Mouse (Mus musculus): ENCODE measurements at regions not wholly inside any gene's neighbourhood (a gene's known extent, or its start where the extent isn't known, plus 50 kb on each side); places are given as distances from the start of the nearest gene placed in this dataset.

DNA sequence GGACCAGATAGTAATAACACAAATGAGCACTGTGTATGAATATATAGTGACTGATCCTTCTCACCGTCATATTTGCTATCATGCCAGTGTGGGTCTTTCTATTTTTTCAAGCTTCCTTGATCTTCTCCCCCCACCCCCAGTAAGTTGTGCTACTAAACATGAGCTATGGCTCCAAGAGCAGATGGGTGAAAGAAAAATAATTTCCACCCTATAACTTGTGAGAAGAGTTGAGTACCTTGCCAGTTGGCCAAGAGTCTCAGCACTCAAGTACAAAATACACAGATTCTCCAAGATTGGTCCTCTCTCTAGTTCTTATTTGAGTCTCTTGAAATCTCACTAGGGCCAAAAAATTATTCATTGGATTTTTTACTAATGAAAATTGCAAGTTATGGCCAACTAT is 777.3 kb downstream of the Cypt12 start:
- H3K27ac ChIP-seq (replicated peaks in 1 of 2; ENCODE audit: control insufficient read depth in 1 of 2, insufficient read depth in 1 of 2, low read depth in 2 of 2, low read length in 2 of 2), result no peak overlapping the region
- no peak overlapping the region for H3K4me2 ChIP-seq (ENCODE audit: low read length)
- whole genome bisulfite sequencing, result 87% methylated on average over 1 of the region's 1 CpGs
- H3K27me3 ChIP-seq (ENCODE audit: control insufficient read depth, insufficient read depth, low read length), result no peaks in the 10 kb centered on the region
- H3K4me3 ChIP-seq (ENCODE audit: control insufficient read depth in 1 of 2, insufficient read depth in 1 of 2, low read depth in 1 of 2, low read length in 2 of 2), result no peak overlapping the region
- H3K36me3 ChIP-seq (ENCODE audit: control insufficient read depth, insufficient read depth, low read length), result no peaks in the 10 kb centered on the region
- no peaks in the 10 kb centered on the region for H3K4me1 ChIP-seq (ENCODE audit: control insufficient read depth in 2 of 2, insufficient read depth in 2 of 2, low read length in 2 of 2)
- H3K9me3 ChIP-seq (ENCODE audit: control insufficient read depth, low read length), result no peaks in the 10 kb centered on the region
- H3K9ac ChIP-seq (ENCODE audit: low read length), result no peak overlapping the region
- no peak for ATAC-seq (ENCODE audit: insufficient number of reproducible peaks, insufficient read depth, low FRiP score, low read depth)

- H3K9ac ChIP-seq (ENCODE audit: low read length), result no peak overlapping the region
- no peaks in the 10 kb centered on the region for H3K36me3 ChIP-seq (ENCODE audit: control insufficient read depth, insufficient read depth, low read length)
- no peak for ATAC-seq (ENCODE audit: insufficient number of reproducible peaks, insufficient read depth, low FRiP score, low read depth)
- no peak overlapping the region for H3K4me2 ChIP-seq (ENCODE audit: low read length)
- H3K27me3 ChIP-seq (ENCODE audit: control insufficient read depth, insufficient read depth, low read length), result no peaks in the 10 kb centered on the region
- H3K9me3 ChIP-seq (ENCODE audit: control insufficient read depth, low read length), result no peaks in the 10 kb centered on the region
- no peaks in the 10 kb centered on the region for H3K4me1 ChIP-seq (ENCODE audit: control insufficient read depth in 2 of 2, insufficient read depth in 2 of 2, low read length in 2 of 2)
- no peak overlapping the region for H3K4me3 ChIP-seq (ENCODE audit: control insufficient read depth in 1 of 2, insufficient read depth in 1 of 2, low read depth in 1 of 2, low read length in 2 of 2)
- WGBS, result 23% methylated on average over 1 of the region's 1 CpGs
- H3K27ac ChIP-seq (replicated peaks in 1 of 2; ENCODE audit: control insufficient read depth in 1 of 2, insufficient read depth in 1 of 2, low read depth in 2 of 2, low read length in 2 of 2), result no peak overlapping the region
These were observed 783.0 kb downstream of the Cypt12 start for GRCm38 (mm10) chr3:18731251-18731650.

DNA sequence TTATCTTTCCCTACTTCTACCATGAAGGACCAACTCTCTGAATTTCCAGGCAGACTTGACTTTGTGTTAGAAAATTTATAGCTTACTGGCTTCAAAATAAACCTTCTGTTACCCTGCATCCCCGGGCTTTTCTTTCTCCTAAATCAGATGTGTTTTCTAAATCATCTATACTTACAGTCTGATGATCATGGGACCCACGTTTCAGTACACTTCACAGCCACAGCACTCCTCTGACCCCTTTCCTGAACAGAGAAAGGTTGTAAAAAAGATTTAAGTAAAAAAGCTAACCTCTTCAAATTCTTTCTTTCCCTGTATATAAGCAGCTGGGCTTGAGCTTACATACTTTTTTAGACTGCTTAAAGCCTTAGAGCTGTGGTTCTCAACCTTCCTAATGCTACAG is 783.5 kb downstream of the Cypt12 start:
- no peaks in the 10 kb centered on the region for H3K36me3 ChIP-seq (ENCODE audit: control insufficient read depth, insufficient read depth, low read length)
- no peak overlapping the region for H3K9ac ChIP-seq (ENCODE audit: low read length)
- no peaks in the 10 kb centered on the region for H3K9me3 ChIP-seq (ENCODE audit: control insufficient read depth, low read length)
- ATAC-seq (ENCODE audit: insufficient number of reproducible peaks, insufficient read depth, low FRiP score, low read depth), result no peak
- H3K4me1 ChIP-seq (ENCODE audit: control insufficient read depth in 2 of 2, insufficient read depth in 2 of 2, low read length in 2 of 2), result no peaks in the 10 kb centered on the region
- no peak overlapping the region for H3K4me2 ChIP-seq (ENCODE audit: low read length)
- H3K27me3 ChIP-seq (ENCODE audit: control insufficient read depth, insufficient read depth, low read length), result no peaks in the 10 kb centered on the region
- WGBS, result 51% methylated on average over 2 of the region's 2 CpGs
- H3K4me3 ChIP-seq (ENCODE audit: control insufficient read depth in 1 of 2, insufficient read depth in 1 of 2, low read depth in 1 of 2, low read length in 2 of 2), result no peak overlapping the region
- H3K27ac ChIP-seq (replicated peaks in 1 of 2; ENCODE audit: control insufficient read depth in 1 of 2, insufficient read depth in 1 of 2, low read depth in 2 of 2, low read length in 2 of 2), result no peak overlapping the region

DNA sequence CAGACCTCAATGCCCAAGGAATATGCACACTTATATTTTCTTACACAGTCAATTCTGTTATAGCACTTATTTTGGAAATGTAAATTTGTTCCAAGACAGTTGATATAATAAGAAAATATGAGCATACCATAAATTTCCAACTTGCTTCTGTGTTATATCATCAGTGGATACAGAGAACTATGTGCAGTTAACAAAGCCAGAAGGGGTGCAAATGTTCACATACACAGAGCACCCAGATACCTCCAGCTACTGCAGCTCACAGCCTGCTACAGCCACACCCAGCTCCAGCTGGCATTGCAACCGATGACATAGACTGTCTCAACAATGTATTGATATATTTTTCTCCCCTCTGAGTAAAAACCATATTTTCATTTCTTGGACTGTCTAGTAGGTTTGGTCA is 785.3 kb downstream of the Cypt12 start:
- no peaks in the 10 kb centered on the region for H3K9me3 ChIP-seq (ENCODE audit: control insufficient read depth, low read length)
- WGBS, result 85% methylated on average over 1 of the region's 1 CpGs
- H3K4me3 ChIP-seq (ENCODE audit: control insufficient read depth in 1 of 2, insufficient read depth in 1 of 2, low read depth in 1 of 2, low read length in 2 of 2), result no peak overlapping the region
- H3K4me1 ChIP-seq (ENCODE audit: control insufficient read depth in 2 of 2, insufficient read depth in 2 of 2, low read length in 2 of 2), result no peaks in the 10 kb centered on the region
- no peaks in the 10 kb centered on the region for H3K27me3 ChIP-seq (ENCODE audit: control insufficient read depth, insufficient read depth, low read length)
- no peak overlapping the region for H3K27ac ChIP-seq (replicated peaks in 1 of 2; ENCODE audit: control insufficient read depth in 1 of 2, insufficient read depth in 1 of 2, low read depth in 2 of 2, low read length in 2 of 2)
- ATAC-seq (ENCODE audit: insufficient number of reproducible peaks, insufficient read depth, low FRiP score, low read depth), result no peak
- H3K9ac ChIP-seq (ENCODE audit: low read length), result no peak overlapping the region
- H3K4me2 ChIP-seq (ENCODE audit: low read length), result no peak overlapping the region
- no peaks in the 10 kb centered on the region for H3K36me3 ChIP-seq (ENCODE audit: control insufficient read depth, insufficient read depth, low read length)

GRCm38 (mm10) chr3:18738946-18739345 is 790.7 kb downstream of the Cypt12 start:
- H3K27me3 ChIP-seq (ENCODE audit: control insufficient read depth, insufficient read depth, low read length), result no peaks in the 10 kb centered on the region
- H3K4me3 ChIP-seq (ENCODE audit: control insufficient read depth in 1 of 2, insufficient read depth in 1 of 2, low read depth in 1 of 2, low read length in 2 of 2), result no peak overlapping the region
- ATAC-seq (ENCODE audit: insufficient number of reproducible peaks, insufficient read depth, low FRiP score, low read depth), result no peak
- no peak overlapping the region for H3K4me2 ChIP-seq (ENCODE audit: low read length)
- no peaks in the 10 kb centered on the region for H3K36me3 ChIP-seq (ENCODE audit: control insufficient read depth, insufficient read depth, low read length)
- H3K27ac ChIP-seq (replicated peaks in 1 of 2; ENCODE audit: control insufficient read depth in 1 of 2, insufficient read depth in 1 of 2, low read depth in 2 of 2, low read length in 2 of 2), result no peak overlapping the region
- H3K4me1 ChIP-seq (ENCODE audit: control insufficient read depth in 2 of 2, insufficient read depth in 2 of 2, low read length in 2 of 2), result no peaks in the 10 kb centered on the region
- H3K9me3 ChIP-seq (ENCODE audit: control insufficient read depth, low read length), result no peaks in the 10 kb centered on the region
- no peak overlapping the region for H3K9ac ChIP-seq (ENCODE audit: low read length)

GRCm38 (mm10) chr3:18740344-18740743 is 792.1 kb downstream of the Cypt12 start:
- Histone ChIP-seq H3K27me3 (ENCODE audit: control insufficient read depth, insufficient read depth, low read length) (no peaks in the 10 kb centered on the region), H3K9me3 (ENCODE audit: control insufficient read depth, low read length) (no peaks in the 10 kb centered on the region), H3K9ac (ENCODE audit: low read length) (no peak overlapping the region), H3K4me3 (ENCODE audit: control insufficient read depth in 1 of 2, insufficient read depth in 1 of 2, low read depth in 1 of 2, low read length in 2 of 2) (no peak overlapping the region), H3K4me2 (ENCODE audit: low read length) (no peak overlapping the region), H3K27ac (replicated peaks in 1 of 2; ENCODE audit: control insufficient read depth in 1 of 2, insufficient read depth in 1 of 2, low read depth in 2 of 2, low read length in 2 of 2) (no peak overlapping the region), H3K4me1 (ENCODE audit: control insufficient read depth in 2 of 2, insufficient read depth in 2 of 2, low read length in 2 of 2) (no peaks in the 10 kb centered on the region), H3K36me3 (ENCODE audit: control insufficient read depth, insufficient read depth, low read length) (no peaks in the 10 kb centered on the region)
- 75% methylated on average over 4 of the region's 4 CpGs for WGBS
- ATAC-seq (ENCODE audit: insufficient number of reproducible peaks, insufficient read depth, low FRiP score, low read depth), result no peak

- Histone ChIP-seq H3K4me3 (ENCODE audit: control insufficient read depth in 1 of 2, insufficient read depth in 1 of 2, low read depth in 1 of 2, low read length in 2 of 2) (no peak overlapping the region), H3K9ac (ENCODE audit: low read length) (no peak overlapping the region), H3K4me1 (ENCODE audit: control insufficient read depth in 2 of 2, insufficient read depth in 2 of 2, low read length in 2 of 2) (no peaks in the 10 kb centered on the region), H3K9me3 (ENCODE audit: control insufficient read depth, low read length) (no peaks in the 10 kb centered on the region), H3K4me2 (ENCODE audit: low read length) (no peak overlapping the region), H3K36me3 (ENCODE audit: control insufficient read depth, insufficient read depth, low read length) (no peaks in the 10 kb centered on the region), H3K27ac (replicated peaks in 1 of 2; ENCODE audit: control insufficient read depth in 1 of 2, insufficient read depth in 1 of 2, low read depth in 2 of 2, low read length in 2 of 2) (no peak overlapping the region), H3K27me3 (ENCODE audit: control insufficient read depth, insufficient read depth, low read length) (no peaks in the 10 kb centered on the region)
- ATAC-seq (ENCODE audit: insufficient number of reproducible peaks, insufficient read depth, low FRiP score, low read depth), result no peak
- WGBS, result 91% methylated on average over 2 of the region's 2 CpGs
These were observed 795.3 kb downstream of the Cypt12 start for GRCm38 (mm10) chr3:18743474-18743873.

GRCm38 (mm10) chr3:18744216-18744615 is 796.0 kb downstream of the Cypt12 start:
- 77% methylated on average over 3 of the region's 3 CpGs for WGBS
- no peak overlapping the region for H3K27ac ChIP-seq (replicated peaks in 1 of 2; ENCODE audit: control insufficient read depth in 1 of 2, insufficient read depth in 1 of 2, low read depth in 2 of 2, low read length in 2 of 2)
- H3K4me2 ChIP-seq (ENCODE audit: low read length), result no peak overlapping the region
- no peaks in the 10 kb centered on the region for H3K36me3 ChIP-seq (ENCODE audit: control insufficient read depth, insufficient read depth, low read length)
- no peak overlapping the region for H3K4me3 ChIP-seq (ENCODE audit: control insufficient read depth in 1 of 2, insufficient read depth in 1 of 2, low read depth in 1 of 2, low read length in 2 of 2)
- no peak for ATAC-seq (ENCODE audit: insufficient number of reproducible peaks, insufficient read depth, low FRiP score, low read depth)
- H3K9me3 ChIP-seq (ENCODE audit: control insufficient read depth, low read length), result no peaks in the 10 kb centered on the region
- no peak overlapping the region for H3K9ac ChIP-seq (ENCODE audit: low read length)
- H3K27me3 ChIP-seq (ENCODE audit: control insufficient read depth, insufficient read depth, low read length), result no peaks in the 10 kb centered on the region
- H3K4me1 ChIP-seq (ENCODE audit: control insufficient read depth in 2 of 2, insufficient read depth in 2 of 2, low read length in 2 of 2), result no peaks in the 10 kb centered on the region
